Mouse (Mus musculus) embryonic facial prominence, embryonic 13.5 days (tissue): ENCODE measurements around the gene Ccdc157. TPM values are rescaled to one million over a fixed set of nuclear protein-coding genes. Genes with fewer than 3 reads are reported as not detected.
A peak's percentile ranks its signal among the peaks of the same experiment; 100 is the strongest.
"Not testable (repeated sequence)": the region's sequence is repeated elsewhere in the genome, so short reads cannot be mapped to it uniquely, and the experiment has no call there.

Experiments used
- ATAC-seq: fragments of 200-750 bp; cut with Nextera tagmentation; 2 replicates; pipeline ENCODE4 v1.8.0; 2017; ENCODE audit warnings: low read depth; ENCODE audit not compliant: insufficient number of reproducible peaks, insufficient read depth, low FRiP score, low TSS enrichment
- H3K27ac ChIP-seq: fragments of 300-500 bp; sonication (generic); 2 replicates; pipeline ENCODE4 v1.5.1; 2015; ENCODE audit warnings: moderate library complexity, mild to moderate bottlenecking, inconsistent platforms
- H3K27me3 ChIP-seq: fragments of 300-500 bp; sonication (generic); 2 replicates; pipeline ENCODE4 v1.6.1; 2015; ENCODE audit warnings: mild to moderate bottlenecking, inconsistent platforms
- H3K36me3 ChIP-seq: fragments of 300-500 bp; sonication (generic); 2 replicates; pipeline ENCODE4 v1.6.1; 2015; ENCODE audit warnings: mild to moderate bottlenecking, inconsistent platforms
- H3K4me1 ChIP-seq: fragments of 300-500 bp; sonication (generic); 2 replicates; pipeline ENCODE4 v1.6.1; 2015; ENCODE audit warnings: inconsistent platforms
- H3K4me2 ChIP-seq: fragments of 300-500 bp; sonication (generic); 2 replicates; pipeline ENCODE4 v1.6.1; 2015; ENCODE audit warnings: moderate library complexity, mild to moderate bottlenecking, inconsistent platforms
- H3K4me3 ChIP-seq: fragments of 300-500 bp; sonication (generic); 2 replicates; pipeline ENCODE4 v1.5.1; 2015; ENCODE audit warnings: mild to moderate bottlenecking, inconsistent platforms
- H3K9ac ChIP-seq: fragments of 300-500 bp; sonication (generic); 2 replicates; pipeline ENCODE4 v1.6.1; 2015; ENCODE audit warnings: mild to moderate bottlenecking, inconsistent platforms
- H3K9me3 ChIP-seq: fragments of 300-500 bp; sonication (generic); 2 replicates; pipeline ENCODE4 v1.6.1; 2016; ENCODE audit warnings: inconsistent platforms
- WGBS: fragments of 180-500 bp; shearing (Covaris S2); methylation state at CpG from one replicate; pipeline ENCODE4 v1.1.7; 2015; ENCODE audit warnings: mixed read lengths; 5-methylcytosine and 5-hydroxymethylcytosine counted together
- polyA plus RNA-seq: library from polyadenylated mRNA; unstranded; fragments of >200 nt; fragmentation: Nextera tagmentation; extraction: Ambion mirVana; gene quantifications from 2 replicates; pipeline ENCODE4 v1.2.1, GENCODE M21; 2015

Gene Ccdc157
- polyA plus RNA-seq, 1 experiment from 2014 or later = 8.2 TPM

- H3K9me3 ChIP-seq = peaks cover 15% of the 10 kb centered on the region; the same call in 1 of the 2 replicates
- WGBS = 67% methylated on average over 5 of the region's 5 CpGs
- H3K36me3 ChIP-seq = no peaks in the 10 kb centered on the region
- no peak overlapping the region for H3K4me2 ChIP-seq
- no peak overlapping the region for H3K27ac ChIP-seq
- no peak for ATAC-seq
- peaks cover 2% of the 10 kb centered on the region; the same call in 1 of the 2 replicates for H3K4me1 ChIP-seq
- H3K27me3 ChIP-seq = peaks cover 14% of the 10 kb centered on the region
- H3K4me3 ChIP-seq = no peak overlapping the region
- no peak overlapping the region for H3K9ac ChIP-seq
Observed at GRCm38 (mm10) chr11:4123922-4124321, 36.2 kb downstream of the Ccdc157 start.

- ATAC-seq = no peak
- Histone ChIP-seq H3K4me1 (peaks cover 10% of the 10 kb centered on the region), H3K9me3 (peaks cover 15% of the 10 kb centered on the region; the same call in 1 of the 2 replicates), H3K36me3 (no peaks in the 10 kb centered on the region), H3K4me2 (no peak within 1 kb of the TSS), H3K27me3 (peaks cover 21% of the 10 kb centered on the region), H3K27ac (no peak within 1 kb of the TSS), H3K4me3 (no peak within 1 kb of the TSS), H3K9ac (no peak within 1 kb of the TSS)
- WGBS = 72% methylated on average over 10 of the region's 10 CpGs
Observed at GRCm38 (mm10) chr11:4122742-4123579, 37.1 kb downstream of the Ccdc157 start, which contains the start of gene Sec14l2. Gene Sec14l2 (minus strand): TSS chr11:4123415.

GRCm38 (mm10) chr11:4122226-4122625, 37.9 kb downstream of the Ccdc157 start:
- no peak overlapping the region for H3K4me2 ChIP-seq
- ATAC-seq = no peak

GRCm38 (mm10) chr11:4121691-4122090, 38.4 kb downstream of the Ccdc157 start:
- ATAC-seq = no peak
- no peak overlapping the region for H3K4me3 ChIP-seq
- 82% methylated on average over 3 of the region's 3 CpGs for WGBS

More at GRCm38 (mm10) chr11:4122226-4122625, 37.9 kb downstream of the Ccdc157 start:
- H3K27ac ChIP-seq = no peak overlapping the region
- 77% methylated on average over 5 of the region's 5 CpGs for WGBS
- peaks cover 18% of the 10 kb centered on the region for H3K4me1 ChIP-seq
- peaks cover 15% of the 10 kb centered on the region; the same call in 1 of the 2 replicates for H3K9me3 ChIP-seq
- no peaks in the 10 kb centered on the region for H3K36me3 ChIP-seq
- H3K4me3 ChIP-seq = no peak overlapping the region
- peaks cover 28% of the 10 kb centered on the region for H3K27me3 ChIP-seq
- H3K9ac ChIP-seq = no peak overlapping the region

GRCm38 (mm10) chr11:4119635-4120034, 40.5 kb downstream of the Ccdc157 start:
- peaks cover 22% of the 10 kb centered on the region for H3K4me1 ChIP-seq
- H3K4me2 ChIP-seq = no peak overlapping the region
- H3K4me3 ChIP-seq = no peak overlapping the region
- no peaks in the 10 kb centered on the region for H3K9me3 ChIP-seq
- H3K9ac ChIP-seq = no peak overlapping the region
- H3K36me3 ChIP-seq = no peaks in the 10 kb centered on the region
- 87% methylated on average over 5 of the region's 5 CpGs for WGBS
- H3K27ac ChIP-seq = no peak overlapping the region
- peaks cover 33% of the 10 kb centered on the region for H3K27me3 ChIP-seq
- no peak for ATAC-seq

More at GRCm38 (mm10) chr11:4121691-4122090, 38.4 kb downstream of the Ccdc157 start:
- no peak overlapping the region for H3K27ac ChIP-seq
- peaks cover 21% of the 10 kb centered on the region for H3K4me1 ChIP-seq
- no peaks in the 10 kb centered on the region for H3K36me3 ChIP-seq
- H3K4me2 ChIP-seq = no peak overlapping the region
- peaks cover 32% of the 10 kb centered on the region for H3K27me3 ChIP-seq
- H3K9me3 ChIP-seq = peaks cover 13% of the 10 kb centered on the region; the same call in 1 of the 2 replicates
- H3K9ac ChIP-seq = no peak overlapping the region

- Histone ChIP-seq H3K4me3 (peak overlapping the region; percentile 61), H3K27me3 (peaks cover 33% of the 10 kb centered on the region), H3K36me3 (no peaks in the 10 kb centered on the region), H3K9ac (peak overlapping the region; percentile 84), H3K27ac (no peak overlapping the region), H3K9me3 (no peaks in the 10 kb centered on the region), H3K4me1 (peaks cover 22% of the 10 kb centered on the region), H3K4me2 (peak overlapping the region; percentile 92)
- 0 out of 2 replicates have a peak, but pooled peaks have one; percentile 58 for ATAC-seq
- WGBS = 3% methylated on average over 41 of the region's 41 CpGs
Observed at GRCm38 (mm10) chr11:4118081-4118921, 41.8 kb downstream of the Ccdc157 start.

GRCm38 (mm10) chr11:4117372-4118071, 42.6 kb downstream of the Ccdc157 start:
- Histone ChIP-seq H3K4me3 (peak overlapping the region; percentile 61), H3K9me3 (no peaks in the 10 kb centered on the region), H3K9ac (peak overlapping the region; percentile 84), H3K4me1 (peaks cover 22% of the 10 kb centered on the region), H3K4me2 (peak overlapping the region; percentile 92), H3K27ac (no peak overlapping the region), H3K27me3 (peaks cover 33% of the 10 kb centered on the region), H3K36me3 (no peaks in the 10 kb centered on the region)
- WGBS = 22% methylated on average over 3 of the region's 3 CpGs
- no peak for ATAC-seq

GRCm38 (mm10) chr11:4116458-4117141, 43.5 kb downstream of the Ccdc157 start:
- H3K4me3 ChIP-seq = no peak overlapping the region
- H3K4me2 ChIP-seq = no peak overlapping the region
- peaks cover 33% of the 10 kb centered on the region for H3K27me3 ChIP-seq
- 54% methylated on average over 11 of the region's 11 CpGs for WGBS
- H3K4me1 ChIP-seq = peaks cover 22% of the 10 kb centered on the region
- no peaks in the 10 kb centered on the region for H3K9me3 ChIP-seq
- H3K36me3 ChIP-seq = no peaks in the 10 kb centered on the region
- H3K27ac ChIP-seq = no peak overlapping the region
- no peak for ATAC-seq
- no peak overlapping the region for H3K9ac ChIP-seq

GRCm38 (mm10) chr11:4115407-4115806, 44.7 kb downstream of the Ccdc157 start:
- WGBS = 89% methylated on average over 4 of the region's 4 CpGs
- Histone ChIP-seq H3K27me3 (peaks cover 33% of the 10 kb centered on the region), H3K4me2 (no peak overlapping the region), H3K9me3 (no peaks in the 10 kb centered on the region), H3K4me3 (no peak overlapping the region), H3K36me3 (peaks cover 9% of the 10 kb centered on the region; the same call in 1 of the 2 replicates), H3K27ac (no peak overlapping the region), H3K9ac (no peak overlapping the region), H3K4me1 (peaks cover 22% of the 10 kb centered on the region)
- ATAC-seq = no peak

- ATAC-seq, H3K4me2 ChIP-seq: not testable (repeated sequence)
- WGBS = 81% methylated on average over 6 of the region's 6 CpGs
Observed at GRCm38 (mm10) chr11:4114541-4114940, 45.6 kb downstream of the Ccdc157 start.

More at GRCm38 (mm10) chr11:4114541-4114940, 45.6 kb downstream of the Ccdc157 start:
- peaks cover 22% of the 10 kb centered on the region for H3K4me1 ChIP-seq
- H3K9ac ChIP-seq, H3K4me3 ChIP-seq, H3K9me3 ChIP-seq, H3K27ac ChIP-seq: not testable (repeated sequence)
- H3K36me3 ChIP-seq = peaks cover 10% of the 10 kb centered on the region; the same call in 1 of the 2 replicates
- peaks cover 26% of the 10 kb centered on the region for H3K27me3 ChIP-seq
